Mouse (Mus musculus) hindbrain, embryonic 15.5 days (tissue): Measurements from ENCODE around the gene Kank4. TPM values are rescaled to one million over a fixed set of nuclear protein-coding genes. Genes with fewer than 3 reads are reported as not detected.
"Not testable (repeated sequence)": the region's sequence is repeated elsewhere in the genome, so short reads cannot be mapped to it uniquely, and the experiment has no call there.

Experiments used
- ATAC-seq: fragments of 200-750 bp; cut with Nextera tagmentation; 2 replicates; pipeline ENCODE4 v1.8.0; 2017; ENCODE audit warnings: low read depth, moderate number of reproducible peaks, moderate TSS enrichment; ENCODE audit not compliant: low FRiP score
- H3K27ac ChIP-seq: fragments of 300-500 bp; sonication (generic); replicated peaks from 2 replicates; pipeline ENCODE4 v1.5.1; 2015; ENCODE audit warnings: mild to moderate bottlenecking, inconsistent platforms
- H3K27me3 ChIP-seq: fragments of 300-500 bp; sonication (generic); 2 replicates; pipeline ENCODE4 v1.6.1; 2015; ENCODE audit warnings: control low read depth, inconsistent platforms
- H3K36me3 ChIP-seq: fragments of 300-500 bp; sonication (generic); 2 replicates; pipeline ENCODE4 v1.6.1; 2015; ENCODE audit warnings: control low read depth, inconsistent platforms
- H3K4me1 ChIP-seq: fragments of 300-500 bp; sonication (generic); replicated peaks from 2 replicates; pipeline ENCODE4 v1.6.1; 2015; ENCODE audit warnings: control low read depth, inconsistent platforms
- H3K4me2 ChIP-seq: fragments of 300-500 bp; sonication (generic); 2 replicates; pipeline ENCODE4 v1.6.1; 2015; ENCODE audit warnings: moderate library complexity, mild to moderate bottlenecking, inconsistent platforms
- H3K4me3 ChIP-seq: fragments of 300-500 bp; sonication (generic); 2 replicates; pipeline ENCODE4 v1.5.1; 2015; ENCODE audit warnings: mild to moderate bottlenecking, inconsistent platforms
- H3K9ac ChIP-seq: fragments of 300-500 bp; sonication (generic); 2 replicates; pipeline ENCODE4 v1.6.1; 2015; ENCODE audit warnings: inconsistent platforms
- H3K9me3 ChIP-seq: fragments of 300-500 bp; sonication (generic); 2 replicates; pipeline ENCODE4 v1.6.1; 2016; ENCODE audit warnings: control low read depth, inconsistent platforms
- WGBS: fragments of 180-500 bp; shearing (Covaris S2); methylation state at CpG from one replicate; pipeline ENCODE4 v1.1.7; 2015; 5-methylcytosine and 5-hydroxymethylcytosine counted together
- polyA plus RNA-seq: library from polyadenylated mRNA; unstranded; fragments of >200 nt; fragmentation: Nextera tagmentation; extraction: Ambion mirVana; gene quantifications from 2 replicates; pipeline ENCODE4 v1.2.1, GENCODE M21; 2015

Kank4 gene
- polyA plus RNA-seq, 1 experiment from 2014 or later = 0.69 TPM

DNA sequence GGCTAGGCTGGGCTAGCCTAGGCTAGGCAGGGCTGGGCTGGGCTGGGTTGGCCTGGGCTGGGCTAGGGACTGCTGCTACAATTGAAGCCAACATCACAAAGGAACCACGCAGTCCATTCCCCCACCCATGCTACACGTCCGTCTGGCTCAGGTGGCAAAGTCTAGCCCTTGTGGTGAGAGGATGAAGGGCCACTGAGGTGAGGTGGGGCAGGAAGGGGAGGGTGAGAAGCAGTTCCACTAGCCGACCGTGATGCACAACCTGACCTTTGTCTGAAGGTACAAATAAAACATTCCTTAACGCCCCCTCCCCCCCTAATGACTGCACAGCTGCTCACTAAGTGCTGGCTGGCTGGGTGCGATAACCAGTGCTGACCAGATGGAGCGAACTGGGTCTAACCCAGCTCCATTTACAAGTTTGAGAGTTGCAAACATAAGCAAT, 28.4 kb upstream of the Kank4 start:
- Histone ChIP-seq H3K9me3 (no peaks in the 10 kb centered on the region), H3K4me2 (no peak overlapping the region), H3K27ac (no peak overlapping the region), H3K4me3 (no peak overlapping the region), H3K36me3 (no peaks in the 10 kb centered on the region), H3K27me3 (no peaks in the 10 kb centered on the region), H3K4me1 (no peaks in the 10 kb centered on the region), H3K9ac (no peak overlapping the region)
- no peak for ATAC-seq
- WGBS = 77% methylated on average over 8 of the region's 8 CpGs

DNA sequence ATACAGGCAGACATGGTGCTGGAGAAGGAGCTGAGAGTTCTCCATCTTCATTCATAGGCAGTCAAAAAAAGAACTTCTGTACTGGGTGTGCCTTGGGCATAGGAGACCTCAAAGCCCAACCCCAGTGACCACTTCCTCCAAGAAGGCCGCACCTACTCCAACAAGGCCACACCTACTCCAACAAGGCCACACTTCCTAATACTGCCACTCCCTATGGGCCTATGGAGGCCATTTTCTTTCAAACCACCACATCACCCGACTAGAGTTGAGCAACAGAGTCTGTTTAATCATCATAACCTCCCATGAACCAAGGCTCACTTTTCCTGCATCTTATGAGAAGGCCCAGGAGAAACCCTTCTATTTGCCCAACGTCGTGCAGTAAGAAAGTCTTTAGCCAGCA, 27.9 kb upstream of the Kank4 start:
- WGBS = 91% methylated on average over 4 of the region's 4 CpGs
- no peak overlapping the region for H3K27ac ChIP-seq
- H3K27me3 ChIP-seq = no peaks in the 10 kb centered on the region
- no peak for ATAC-seq
- no peaks in the 10 kb centered on the region for H3K4me1 ChIP-seq
- no peak overlapping the region for H3K4me3 ChIP-seq
- no peaks in the 10 kb centered on the region for H3K36me3 ChIP-seq
- H3K9ac ChIP-seq = no peak overlapping the region
- H3K9me3 ChIP-seq = no peaks in the 10 kb centered on the region
- H3K4me2 ChIP-seq = no peak overlapping the region

- no peak for ATAC-seq
- Histone ChIP-seq H3K9me3 (no peaks in the 10 kb centered on the region), H3K27ac (no peak overlapping the region), H3K36me3 (no peaks in the 10 kb centered on the region), H3K4me3 (no peak overlapping the region), H3K27me3 (no peaks in the 10 kb centered on the region), H3K9ac (no peak overlapping the region), H3K4me2 (no peak overlapping the region), H3K4me1 (no peaks in the 10 kb centered on the region)
- WGBS = 83% methylated on average over 7 of the region's 7 CpGs
Measured at GRCm38 (mm10) chr4:98843906-98844597, 26.7 kb upstream of the Kank4 start.

- H3K4me2 ChIP-seq, ATAC-seq, H3K4me1 ChIP-seq, H3K36me3 ChIP-seq, H3K4me3 ChIP-seq, H3K27me3 ChIP-seq, H3K27ac ChIP-seq, H3K9me3 ChIP-seq, H3K9ac ChIP-seq: not testable (repeated sequence)
- 79% methylated on average over 6 of the region's 6 CpGs for WGBS
Measured at GRCm38 (mm10) chr4:98841251-98841650, 23.9 kb upstream of the Kank4 start.

DNA sequence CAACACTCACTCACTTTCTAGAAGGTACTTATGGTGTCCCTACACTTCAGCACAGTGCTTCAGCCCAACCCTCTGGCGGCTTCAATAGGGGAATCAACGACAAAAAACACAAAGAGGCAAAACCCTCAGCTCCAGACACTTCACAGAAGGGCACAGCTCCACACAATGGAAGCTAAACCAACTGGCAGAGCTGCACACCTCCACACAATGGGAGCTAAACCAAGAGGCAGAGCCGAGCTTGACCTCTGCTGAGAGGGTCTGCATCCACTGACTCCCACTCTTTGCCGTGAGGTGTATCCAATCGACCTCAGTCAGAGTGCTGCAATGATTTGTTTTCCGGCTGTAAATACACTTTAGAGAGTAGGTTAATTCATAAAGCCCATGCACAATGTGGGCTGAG, 23.2 kb upstream of the Kank4 start:
- no peaks in the 10 kb centered on the region for H3K27me3 ChIP-seq
- 20% methylated on average over 6 of the region's 6 CpGs for WGBS
- H3K4me1 ChIP-seq = no peaks in the 10 kb centered on the region
- H3K9me3 ChIP-seq = no peaks in the 10 kb centered on the region
- no peak overlapping the region for H3K9ac ChIP-seq
- H3K4me2 ChIP-seq = no peak overlapping the region
- no peak overlapping the region for H3K4me3 ChIP-seq
- ATAC-seq = no peak
- H3K27ac ChIP-seq = no peak overlapping the region
- H3K36me3 ChIP-seq = no peaks in the 10 kb centered on the region

DNA sequence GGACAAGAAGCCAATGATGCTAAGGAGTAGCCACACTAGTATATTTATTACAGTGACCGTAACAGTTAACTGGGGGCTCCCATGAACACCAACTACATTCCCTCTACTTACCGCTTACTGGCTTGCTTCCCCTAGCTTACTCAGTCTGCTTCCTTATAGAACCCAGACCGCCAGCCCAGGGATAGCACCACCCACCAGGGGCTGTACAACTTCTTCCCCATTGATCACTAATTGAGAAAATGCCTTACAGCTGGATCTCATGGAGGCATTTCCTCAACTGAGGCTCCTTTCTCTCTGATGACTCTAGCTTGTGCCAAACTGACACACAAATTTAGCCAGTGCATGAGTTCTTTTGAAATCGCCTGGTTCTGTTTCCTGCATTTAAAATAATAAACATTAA, 21.6 kb upstream of the Kank4 start:
- Histone ChIP-seq H3K27ac (no peak overlapping the region), H3K27me3 (no peaks in the 10 kb centered on the region), H3K4me3 (no peak overlapping the region), H3K4me2 (no peak overlapping the region), H3K9me3 (no peaks in the 10 kb centered on the region), H3K36me3 (no peaks in the 10 kb centered on the region), H3K9ac (no peak overlapping the region), H3K4me1 (no peaks in the 10 kb centered on the region)
- WGBS = 86% methylated on average over 4 of the region's 4 CpGs
- no peak for ATAC-seq

DNA sequence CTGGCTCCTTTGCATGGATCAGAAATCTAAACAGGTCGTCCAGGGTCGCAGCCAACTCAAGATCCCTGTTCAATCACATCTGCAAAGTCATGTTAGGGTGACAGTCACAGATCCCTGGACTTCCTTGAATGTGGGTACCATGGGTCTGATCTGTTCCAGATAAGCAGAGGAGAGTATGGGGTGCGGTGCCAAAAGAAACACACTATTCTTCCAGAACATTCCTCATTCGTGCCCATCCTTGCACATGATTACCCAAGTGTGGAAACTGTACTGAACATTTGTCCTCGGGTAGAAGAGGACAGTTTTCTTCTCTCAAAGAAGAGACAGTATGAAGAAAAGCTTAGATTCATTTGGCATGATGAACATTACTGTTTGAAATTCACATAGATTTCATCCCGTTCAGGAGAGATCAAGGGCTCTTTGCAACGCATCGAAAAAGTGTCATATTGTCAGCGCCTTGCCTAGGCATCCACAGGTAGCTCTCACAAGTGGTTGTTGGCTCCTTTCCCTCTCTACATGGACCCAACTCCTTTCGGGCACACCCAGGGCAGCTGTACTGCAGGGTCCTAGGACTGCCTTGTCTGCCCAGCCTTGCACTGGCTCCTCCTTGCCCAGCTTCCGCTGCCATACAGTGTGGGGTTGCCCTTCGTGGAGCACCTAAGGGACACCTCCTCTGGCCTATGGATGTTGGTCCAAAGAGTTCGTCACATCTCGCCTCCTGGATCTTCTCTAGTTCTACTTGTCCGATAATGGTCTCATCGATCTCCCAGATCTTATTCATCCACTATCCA, 20.6 kb upstream of the Kank4 start:
- H3K9me3 ChIP-seq = no peaks in the 10 kb centered on the region
- no peak overlapping the region for H3K4me3 ChIP-seq
- no peak overlapping the region for H3K4me2 ChIP-seq
- H3K9ac ChIP-seq = no peak overlapping the region
- H3K4me1 ChIP-seq = no peaks in the 10 kb centered on the region
- 93% methylated on average over 16 of the region's 16 CpGs for WGBS
- no peaks in the 10 kb centered on the region for H3K27me3 ChIP-seq
- ATAC-seq = no peak
- H3K27ac ChIP-seq = no peak overlapping the region
- no peaks in the 10 kb centered on the region for H3K36me3 ChIP-seq

DNA sequence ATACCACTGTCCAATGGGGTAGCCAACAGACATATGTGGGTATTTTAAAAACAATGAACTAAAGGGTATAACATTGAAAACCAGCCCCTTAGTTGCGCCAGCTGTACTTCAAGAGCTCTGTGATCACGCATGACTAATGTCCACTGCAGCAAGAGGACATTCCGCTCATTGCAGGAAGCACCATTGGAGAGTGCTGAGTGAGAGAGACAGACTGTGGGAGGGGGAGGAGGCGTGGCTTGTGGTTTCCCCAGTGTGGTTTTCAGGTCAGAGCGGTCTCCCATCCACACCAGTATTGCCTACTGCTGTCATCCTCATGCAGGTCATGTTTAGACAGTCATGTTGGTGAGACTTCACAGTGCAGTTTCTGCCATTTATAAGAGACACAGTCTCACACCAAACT, 19.2 kb upstream of the Kank4 start:
- Histone ChIP-seq H3K36me3 (no peaks in the 10 kb centered on the region), H3K27ac (no peak overlapping the region), H3K27me3 (no peaks in the 10 kb centered on the region), H3K4me2 (no peak overlapping the region), H3K9me3 (no peaks in the 10 kb centered on the region), H3K4me3 (no peak overlapping the region), H3K9ac (no peak overlapping the region), H3K4me1 (no peaks in the 10 kb centered on the region)
- 51% methylated on average over 5 of the region's 5 CpGs for WGBS
- ATAC-seq = no peak

DNA sequence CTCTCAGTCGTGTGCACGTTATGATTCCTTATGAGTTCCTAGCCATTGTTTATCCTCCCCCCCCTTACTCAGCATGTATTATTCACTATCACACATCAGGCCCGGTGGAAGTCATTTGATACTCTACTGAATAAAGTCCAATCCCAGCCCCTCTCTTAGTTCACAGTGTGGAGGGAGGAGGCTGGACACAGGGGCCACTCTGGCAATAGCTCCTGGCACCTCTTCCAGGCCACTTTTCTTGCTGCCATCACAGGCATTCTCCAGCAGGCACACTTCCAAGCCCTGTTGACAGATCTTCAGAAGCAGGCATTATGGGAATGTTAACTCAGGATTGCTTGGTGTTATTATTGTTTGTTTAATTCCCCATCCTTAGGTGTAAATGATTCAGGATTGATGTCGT, 17.4 kb upstream of the Kank4 start:
- WGBS = 59% methylated on average over 4 of the region's 4 CpGs
- Histone ChIP-seq H3K27ac (no peak overlapping the region), H3K4me3 (no peak overlapping the region), H3K9me3 (no peaks in the 10 kb centered on the region), H3K27me3 (no peaks in the 10 kb centered on the region), H3K4me2 (no peak overlapping the region), H3K9ac (no peak overlapping the region), H3K4me1 (no peaks in the 10 kb centered on the region), H3K36me3 (no peaks in the 10 kb centered on the region)
- no peak for ATAC-seq

DNA sequence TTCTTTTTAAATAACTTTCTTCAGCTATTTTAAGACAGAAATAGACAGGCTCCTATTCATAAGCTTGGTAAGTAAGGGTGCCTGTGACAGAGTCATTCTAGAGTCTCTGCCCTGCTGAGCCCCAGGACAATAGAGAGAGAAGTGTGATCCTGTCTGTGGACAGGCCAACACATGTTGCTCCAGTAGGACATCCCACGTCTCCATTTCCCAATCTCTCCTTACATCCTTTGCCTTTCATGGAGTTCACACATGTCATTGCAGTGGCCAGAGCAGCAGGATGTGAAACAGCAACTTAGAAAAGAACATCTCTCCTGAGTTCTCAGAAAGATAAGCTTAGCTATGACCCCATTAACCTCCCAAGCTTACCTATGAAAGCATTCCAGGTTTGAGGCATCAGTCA, 14.4 kb upstream of the Kank4 start:
- Histone ChIP-seq H3K4me2 (no peak overlapping the region), H3K36me3 (no peaks in the 10 kb centered on the region), H3K4me3 (no peak overlapping the region), H3K9ac (no peak overlapping the region), H3K27me3 (no peaks in the 10 kb centered on the region), H3K27ac (no peak overlapping the region), H3K4me1 (no peaks in the 10 kb centered on the region), H3K9me3 (no peaks in the 10 kb centered on the region)
- ATAC-seq = no peak
- WGBS = 68% methylated on average over 1 of the region's 1 CpGs

DNA sequence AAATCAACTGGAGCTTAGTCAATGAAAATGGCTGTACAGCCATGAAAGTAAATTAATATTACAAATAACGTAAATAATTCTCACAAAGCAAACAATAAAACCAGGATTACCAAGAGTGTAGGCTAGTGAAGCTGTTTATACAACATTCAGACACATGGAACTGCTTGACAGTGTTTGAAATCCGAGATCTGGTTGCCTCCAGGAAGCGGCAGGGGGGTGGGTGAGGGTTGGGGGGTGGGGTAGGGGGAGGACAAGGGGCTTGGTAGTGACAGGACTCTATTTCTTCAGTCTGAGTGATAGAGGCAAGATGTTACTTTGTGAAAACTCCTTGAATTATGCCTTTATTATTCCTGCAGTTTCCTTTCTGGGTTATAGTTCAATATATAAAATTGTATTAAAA, 9.4 kb upstream of the Kank4 start:
- WGBS = 63% methylated on average over 3 of the region's 3 CpGs
- Histone ChIP-seq H3K27me3 (no peaks in the 10 kb centered on the region), H3K36me3 (no peaks in the 10 kb centered on the region), H3K4me1 (no peaks in the 10 kb centered on the region), H3K4me3 (no peak overlapping the region), H3K27ac (no peak overlapping the region), H3K9ac (no peak overlapping the region), H3K4me2 (no peak overlapping the region), H3K9me3 (no peaks in the 10 kb centered on the region)
- ATAC-seq = no peak

- H3K9ac ChIP-seq, ATAC-seq, H3K4me1 ChIP-seq, H3K4me3 ChIP-seq, H3K36me3 ChIP-seq, H3K4me2 ChIP-seq, H3K9me3 ChIP-seq, H3K27ac ChIP-seq: not testable (repeated sequence)
- H3K27me3 ChIP-seq = peaks cover 12% of the 10 kb centered on the region
- 100% methylated on average over 1 of the region's 1 CpGs for whole genome bisulfite sequencing
Measured at GRCm38 (mm10) chr4:98823740-98824139, 6.4 kb upstream of the Kank4 start, which contains the start of gene I0C0044D17Rik. I0C0044D17Rik (minus strand) TSS chr4:98823840.
